Mouse (Mus musculus) forebrain, embryonic 16.5 days (tissue): ENCODE measurements at regions not wholly inside any gene's neighbourhood (a gene's known extent, or its start where the extent isn't known, plus 50 kb on each side); places are given as distances from the start of the nearest gene placed in this dataset.

Experiments
- ATAC-seq: fragments of 200-750 bp; cut with Nextera tagmentation; 2 replicates; pipeline ENCODE4 v1.8.0; 2017; ENCODE audit warnings: mild to moderate bottlenecking, moderate library complexity
- H3K27ac ChIP-seq: fragments of 300-500 bp; sonication (generic); 2 replicates; pipeline ENCODE4 v1.5.1; 2014; ENCODE audit warnings: low read length, control low read depth
- H3K27me3 ChIP-seq: fragments of 300-500 bp; sonication (generic); replicated peaks from 2 replicates; pipeline ENCODE4 v1.6.1; 2014; ENCODE audit warnings: low read length; ENCODE audit not compliant: control insufficient read depth, insufficient read depth
- H3K36me3 ChIP-seq: fragments of 300-500 bp; sonication (generic); 2 replicates; pipeline ENCODE4 v1.6.1; 2014; ENCODE audit not compliant: control insufficient read depth, insufficient read depth
- H3K4me1 ChIP-seq: fragments of 300-500 bp; sonication (generic); replicated peaks from 2 replicates; pipeline ENCODE4 v1.6.1; 2014; ENCODE audit warnings: low read length; ENCODE audit not compliant: control insufficient read depth, insufficient read depth
- H3K4me2 ChIP-seq: fragments of 300-500 bp; sonication (generic); 2 replicates; pipeline ENCODE4 v1.6.1; 2014; ENCODE audit warnings: mild to moderate bottlenecking, low read length, control low read depth
- H3K4me3 ChIP-seq: fragments of 300-500 bp; sonication (generic); replicated peaks from 2 replicates; pipeline ENCODE4 v1.5.1; 2014; ENCODE audit warnings: mild to moderate bottlenecking, low read length, control low read depth
- H3K9ac ChIP-seq: fragments of 300-500 bp; sonication (generic); replicated peaks from 2 replicates; pipeline ENCODE4 v1.6.1; 2014; ENCODE audit warnings: low read depth, low read length, control low read depth
- H3K9me3 ChIP-seq: fragments of 300-500 bp; sonication (generic); 2 replicates; pipeline ENCODE4 v1.6.1; 2016; ENCODE audit warnings: low read length; ENCODE audit not compliant: control insufficient read depth
- WGBS: fragments of 180-500 bp; shearing (Covaris S2); extraction: QIAGEN DNeasy Blood & Tissue Kit; methylation state at CpG from one replicate; pipeline ENCODE4 v1.1.7; 2014; 5-methylcytosine and 5-hydroxymethylcytosine counted together

DNA sequence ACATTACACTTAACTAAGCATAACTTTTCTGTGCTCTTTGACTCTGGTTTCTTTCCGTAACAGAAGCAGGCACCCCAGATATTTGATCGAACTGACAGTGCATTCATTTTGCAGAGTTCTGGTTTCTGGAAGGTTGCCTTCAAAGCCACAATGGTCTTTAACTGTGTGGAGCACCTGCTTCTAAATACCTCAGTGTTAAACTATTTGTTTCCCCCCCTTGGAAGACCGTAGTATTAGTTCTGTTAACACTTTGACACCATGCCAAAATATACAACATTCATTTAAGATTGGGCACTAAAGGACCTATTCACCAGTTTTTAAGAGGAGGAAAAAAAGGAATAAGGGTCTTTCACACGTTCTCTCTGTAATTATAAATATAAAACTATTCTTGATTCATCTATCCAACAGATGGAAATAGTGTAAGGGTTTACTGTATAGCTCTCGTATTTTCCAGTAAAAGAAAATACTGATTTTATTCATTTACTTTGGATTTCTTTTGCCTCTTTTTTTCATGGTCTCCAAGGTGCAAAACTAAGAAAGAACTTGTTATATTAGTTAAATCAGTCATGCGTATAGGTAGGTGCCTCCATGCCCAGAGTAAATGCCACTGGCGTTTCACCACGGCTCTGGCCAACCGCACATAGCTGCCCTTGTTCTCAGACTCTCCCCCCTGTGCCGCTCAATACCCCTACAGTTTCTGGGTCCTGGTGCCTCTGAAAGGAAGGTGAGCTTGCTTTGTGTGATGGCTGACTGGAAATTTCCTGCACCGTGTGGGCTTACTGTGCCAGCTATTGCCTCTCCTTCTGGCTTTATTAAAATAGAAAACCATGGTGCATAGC is 391.2 kb downstream of the Etnk1 start:
- H3K36me3 ChIP-seq = no peaks in the 10 kb centered on the region
- 43% methylated on average over 11 of the region's 11 CpGs for WGBS
- no peak overlapping the region for H3K4me3 ChIP-seq
- no peak for ATAC-seq
- H3K27me3 ChIP-seq = no peaks in the 10 kb centered on the region
- no peak overlapping the region for H3K27ac ChIP-seq
- no peak overlapping the region for H3K9ac ChIP-seq
- H3K4me2 ChIP-seq = no peak overlapping the region
- no peaks in the 10 kb centered on the region for H3K9me3 ChIP-seq
- H3K4me1 ChIP-seq = no peaks in the 10 kb centered on the region

- Histone ChIP-seq H3K4me1 (no peaks in the 10 kb centered on the region), H3K4me2 (no peak overlapping the region), H3K4me3 (no peak overlapping the region), H3K9ac (no peak overlapping the region), H3K36me3 (no peaks in the 10 kb centered on the region), H3K9me3 (no peaks in the 10 kb centered on the region), H3K27ac (no peak overlapping the region), H3K27me3 (no peaks in the 10 kb centered on the region)
- 57% methylated on average over 4 of the region's 4 CpGs for WGBS
- no peak for ATAC-seq
Measured at GRCm38 (mm10) chr6:143559316-143559715, 392.3 kb downstream of the Etnk1 start.

GRCm38 (mm10) chr6:143561316-143562088 is 394.5 kb downstream of the Etnk1 start:
- no peaks in the 10 kb centered on the region for H3K9me3 ChIP-seq
- no peak overlapping the region for H3K9ac ChIP-seq
- no peaks in the 10 kb centered on the region for H3K27me3 ChIP-seq
- WGBS = 70% methylated on average over 6 of the region's 6 CpGs
- no peak overlapping the region for H3K4me3 ChIP-seq
- no peaks in the 10 kb centered on the region for H3K4me1 ChIP-seq
- H3K4me2 ChIP-seq = no peak overlapping the region
- H3K27ac ChIP-seq = no peak overlapping the region
- ATAC-seq = no peak
- H3K36me3 ChIP-seq = no peaks in the 10 kb centered on the region

- H3K27me3 ChIP-seq = no peaks in the 10 kb centered on the region
- no peaks in the 10 kb centered on the region for H3K4me1 ChIP-seq
- H3K36me3 ChIP-seq = no peaks in the 10 kb centered on the region
- H3K4me2 ChIP-seq = no peak overlapping the region
- WGBS = 77% methylated on average over 24 of the region's 24 CpGs
- no peak overlapping the region for H3K27ac ChIP-seq
- no peak for ATAC-seq
- H3K4me3 ChIP-seq = no peak overlapping the region
- H3K9me3 ChIP-seq = 0 out of 2 replicates have a peak, but pooled peaks cover 2% of the 10 kb centered on the region
- no peak overlapping the region for H3K9ac ChIP-seq
Measured at GRCm38 (mm10) chr6:143571356-143572115, 404.5 kb downstream of the Etnk1 start.

DNA sequence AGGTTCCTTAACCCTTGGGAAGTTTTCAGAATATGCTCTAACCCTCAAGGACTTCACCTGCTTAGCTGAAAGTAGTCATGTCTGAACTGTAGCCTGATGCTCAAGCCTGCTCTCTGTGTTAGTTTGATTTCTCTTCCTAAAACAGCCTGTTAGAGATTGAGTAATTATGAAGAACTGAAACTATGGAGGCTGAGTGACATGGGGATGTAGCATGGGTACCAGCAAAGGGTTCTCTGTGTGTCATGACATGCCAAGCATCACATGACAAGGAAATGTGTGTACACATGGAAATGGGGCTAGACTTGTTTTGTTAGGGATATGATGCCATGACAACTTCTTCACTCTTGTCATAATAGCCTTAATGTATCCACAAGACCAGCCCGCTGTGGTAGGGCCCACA is 412.2 kb downstream of the Etnk1 start:
- 97% methylated on average over 1 of the region's 1 CpGs for WGBS
- Histone ChIP-seq H3K4me2 (no peak overlapping the region), H3K36me3 (no peaks in the 10 kb centered on the region), H3K9ac (no peak overlapping the region), H3K27me3 (no peaks in the 10 kb centered on the region), H3K9me3 (no peaks in the 10 kb centered on the region), H3K27ac (no peak overlapping the region), H3K4me1 (no peaks in the 10 kb centered on the region), H3K4me3 (no peak overlapping the region)
- no peak for ATAC-seq

DNA sequence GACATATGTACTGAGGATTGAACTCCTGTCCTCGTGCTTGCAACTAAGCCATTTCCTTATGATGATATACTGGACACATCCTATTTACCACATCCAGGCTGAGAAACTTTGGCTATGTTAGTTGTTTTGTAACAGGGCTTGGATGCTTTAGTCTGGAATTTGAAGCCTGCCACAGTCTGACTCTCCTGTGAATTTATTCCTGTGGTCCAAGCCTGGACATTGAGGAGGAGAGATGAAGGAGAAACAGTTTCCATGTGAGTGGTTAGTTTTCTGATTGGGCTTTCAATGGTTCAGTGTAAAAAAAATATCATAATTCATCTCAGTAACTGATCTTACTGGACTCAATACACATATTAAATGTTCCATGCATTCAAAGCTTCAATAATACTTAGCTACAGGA is 422.6 kb downstream of the Etnk1 start:
- no peak overlapping the region for H3K4me2 ChIP-seq

GRCm38 (mm10) chr6:143590231-143590630 is 423.2 kb downstream of the Etnk1 start:
- Histone ChIP-seq H3K4me2 (no peak overlapping the region), H3K9ac (no peak overlapping the region), H3K4me1 (no peaks in the 10 kb centered on the region), H3K27ac (no peak overlapping the region), H3K36me3 (no peaks in the 10 kb centered on the region), H3K9me3 (no peaks in the 10 kb centered on the region), H3K27me3 (no peaks in the 10 kb centered on the region), H3K4me3 (no peak overlapping the region)
- ATAC-seq = no peak
- WGBS = 85% methylated on average over 4 of the region's 4 CpGs

More for the DNA sequence above, 422.6 kb downstream of the Etnk1 start:
- Histone ChIP-seq H3K4me1 (no peaks in the 10 kb centered on the region), H3K4me3 (no peak overlapping the region), H3K27me3 (no peaks in the 10 kb centered on the region), H3K36me3 (no peaks in the 10 kb centered on the region), H3K9ac (no peak overlapping the region), H3K27ac (no peak overlapping the region), H3K9me3 (no peaks in the 10 kb centered on the region)
- ATAC-seq = no peak
- WGBS = 58% methylated on average over 1 of the region's 1 CpGs

- Histone ChIP-seq H3K27ac (no peak overlapping the region), H3K4me2 (no peak overlapping the region), H3K9ac (no peak overlapping the region), H3K27me3 (no peaks in the 10 kb centered on the region), H3K9me3 (no peaks in the 10 kb centered on the region), H3K4me3 (no peak overlapping the region), H3K4me1 (no peaks in the 10 kb centered on the region), H3K36me3 (no peaks in the 10 kb centered on the region)
- no peak for ATAC-seq
- WGBS = 91% methylated on average over 3 of the region's 3 CpGs
Measured at GRCm38 (mm10) chr6:143592490-143592889, 425.5 kb downstream of the Etnk1 start.

DNA sequence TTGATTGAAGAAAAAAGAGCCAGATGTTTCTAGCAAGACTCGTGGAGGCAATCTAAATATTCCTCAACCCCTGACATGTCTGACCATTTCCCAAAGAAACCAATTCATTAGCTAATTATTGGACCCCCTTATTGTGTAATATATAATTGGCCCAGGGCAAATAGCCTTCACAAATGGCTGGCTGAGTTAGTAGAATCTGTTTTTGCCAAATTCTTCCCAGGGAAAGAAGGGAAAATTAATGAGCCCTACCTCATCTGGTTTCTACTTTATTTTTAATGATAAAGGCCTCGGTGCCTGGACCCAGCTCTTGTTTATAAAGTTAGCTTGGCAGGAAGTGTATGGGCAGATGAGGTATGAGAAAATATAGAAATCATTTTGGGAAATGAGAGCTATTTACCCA is 428.5 kb downstream of the Etnk1 start:
- H3K4me1 ChIP-seq = no peaks in the 10 kb centered on the region
- no peaks in the 10 kb centered on the region for H3K36me3 ChIP-seq
- H3K27ac ChIP-seq = no peak overlapping the region
- no peaks in the 10 kb centered on the region for H3K9me3 ChIP-seq
- H3K9ac ChIP-seq = no peak overlapping the region
- no peak overlapping the region for H3K4me3 ChIP-seq
- no peaks in the 10 kb centered on the region for H3K27me3 ChIP-seq
- no peak for ATAC-seq
- no peak overlapping the region for H3K4me2 ChIP-seq
- WGBS = 15% methylated on average over 2 of the region's 2 CpGs
